Mouse (Mus musculus) liver, embryonic 13.5 days (tissue): ENCODE measurements around the gene Cutc. TPM values are rescaled to one million over a fixed set of nuclear protein-coding genes. Genes with fewer than 3 reads are reported as not detected.

ENCODE experiments used
- ATAC-seq: fragments of 200-750 bp; cut with Nextera tagmentation; 2 replicates; pipeline ENCODE4 v1.8.0; 2017; ENCODE audit warnings: low read depth, mild to moderate bottlenecking, moderate number of reproducible peaks, moderate library complexity
- DNase-seq: peaks from one replicate; pipeline ENCODE4 v3.0.0; 2022
- H3K27ac ChIP-seq: fragments of 300-500 bp; sonication (generic); 2 replicates; pipeline ENCODE4 v1.5.1; 2015; ENCODE audit warnings: moderate library complexity, mild to moderate bottlenecking, inconsistent platforms
- H3K27me3 ChIP-seq: fragments of 300-500 bp; sonication (generic); 2 replicates; pipeline ENCODE4 v1.6.1; 2015; ENCODE audit warnings: mild to moderate bottlenecking, inconsistent platforms
- H3K36me3 ChIP-seq: fragments of 300-500 bp; sonication (generic); 2 replicates; pipeline ENCODE4 v1.6.1; 2015; ENCODE audit warnings: mild to moderate bottlenecking, inconsistent platforms
- H3K4me1 ChIP-seq: fragments of 300-500 bp; sonication (generic); replicated peaks from 2 replicates; pipeline ENCODE4 v1.6.1; 2015; ENCODE audit warnings: inconsistent platforms
- H3K4me2 ChIP-seq: fragments of 300-500 bp; sonication (generic); 2 replicates; pipeline ENCODE4 v1.6.1; 2015; ENCODE audit warnings: inconsistent platforms, mild to moderate bottlenecking, moderate library complexity
- H3K4me3 ChIP-seq: fragments of 300-500 bp; sonication (generic); replicated peaks from 2 replicates; pipeline ENCODE4 v1.5.1; 2015; ENCODE audit warnings: mild to moderate bottlenecking, inconsistent platforms
- H3K9ac ChIP-seq: fragments of 300-500 bp; sonication (generic); 2 replicates; pipeline ENCODE4 v1.6.1; 2015; ENCODE audit warnings: mild to moderate bottlenecking, inconsistent platforms
- H3K9me3 ChIP-seq: fragments of 300-500 bp; sonication (generic); replicated peaks from 2 replicates; pipeline ENCODE4 v1.6.1; 2016; ENCODE audit warnings: inconsistent platforms
- WGBS: fragments of 180-500 bp; shearing (Covaris S2); methylation state at CpG from one replicate; pipeline ENCODE4 v1.1.7; 2015; ENCODE audit not compliant: insufficient replicate concordance; 5-methylcytosine and 5-hydroxymethylcytosine counted together
- polyA plus RNA-seq: library from polyadenylated mRNA; unstranded; fragments of >200 nt; fragmentation: Nextera tagmentation; extraction: Ambion mirVana; gene quantifications from 2 replicates; pipeline ENCODE4 v1.2.1, GENCODE M21; 2015

The Cutc gene
- polyA plus RNA-seq, result 14.7 and 14.8 TPM in 2 replicates

GRCm38 (mm10) chr19:43752489-43753225 lies at the start of gene Cutc, which contains the start of gene Cox15:
Gene Cutc, plus strand, starts transcription at chr19:43752996.
Gene Cox15, minus strand, starts transcription at chr19:43753000.
- WGBS, result under 1% methylated on average over 62 of the region's 62 CpGs
- Histone ChIP-seq H3K9ac (peak within 1 kb of the TSS; percentile 85), H3K27me3 (no peaks in the 10 kb centered on the region), H3K4me1 (peaks cover 32% of the 10 kb centered on the region), H3K36me3 (peaks cover 26% of the 10 kb centered on the region), H3K9me3 (no peaks in the 10 kb centered on the region), H3K4me3 (peak within 1 kb of the TSS; percentile 76), H3K27ac (peak within 1 kb of the TSS; percentile 91), H3K4me2 (peak within 1 kb of the TSS; percentile 73)
- peak; percentile 91 for ATAC-seq
- DNase-seq, result peak; percentile 92

- no peak for DNase-seq
- 75% methylated on average over 11 of the region's 11 CpGs for WGBS
- ATAC-seq, result no peak
- Histone ChIP-seq H3K9ac (no peak overlapping the region), H3K36me3 (peaks cover 32% of the 10 kb centered on the region), H3K27me3 (no peaks in the 10 kb centered on the region), H3K4me2 (no peak overlapping the region), H3K9me3 (no peaks in the 10 kb centered on the region), H3K27ac (no peak overlapping the region), H3K4me3 (no peak overlapping the region), H3K4me1 (no peaks in the 10 kb centered on the region)
These were observed 48.6 kb upstream of the Cutc start for GRCm38 (mm10) chr19:43704211-43704610.

- no peak overlapping the region for H3K9ac ChIP-seq
- no peaks in the 10 kb centered on the region for H3K4me1 ChIP-seq
- H3K36me3 ChIP-seq, result peaks cover 29% of the 10 kb centered on the region
- H3K9me3 ChIP-seq, result no peaks in the 10 kb centered on the region
- no peak overlapping the region for H3K4me3 ChIP-seq
- 82% methylated on average over 17 of the region's 17 CpGs for WGBS
- H3K4me2 ChIP-seq, result no peak overlapping the region
- H3K27me3 ChIP-seq, result no peaks in the 10 kb centered on the region
- DNase-seq, result no peak
- no peak for ATAC-seq
- no peak overlapping the region for H3K27ac ChIP-seq
These were observed 47.9 kb upstream of the Cutc start for GRCm38 (mm10) chr19:43704787-43705497.

GRCm38 (mm10) chr19:43708206-43708605 lies 44.6 kb upstream of the Cutc start:
- no peak overlapping the region for H3K9ac ChIP-seq
- ATAC-seq, result no peak
- peaks cover 17% of the 10 kb centered on the region for H3K4me1 ChIP-seq
- no peak overlapping the region for H3K4me3 ChIP-seq
- DNase-seq, result no peak
- H3K27me3 ChIP-seq, result no peaks in the 10 kb centered on the region
- no peak overlapping the region for H3K27ac ChIP-seq
- H3K4me2 ChIP-seq, result no peak overlapping the region
- WGBS, result 88% methylated on average over 7 of the region's 7 CpGs
- peaks cover 21% of the 10 kb centered on the region for H3K36me3 ChIP-seq
- no peaks in the 10 kb centered on the region for H3K9me3 ChIP-seq

DNA sequence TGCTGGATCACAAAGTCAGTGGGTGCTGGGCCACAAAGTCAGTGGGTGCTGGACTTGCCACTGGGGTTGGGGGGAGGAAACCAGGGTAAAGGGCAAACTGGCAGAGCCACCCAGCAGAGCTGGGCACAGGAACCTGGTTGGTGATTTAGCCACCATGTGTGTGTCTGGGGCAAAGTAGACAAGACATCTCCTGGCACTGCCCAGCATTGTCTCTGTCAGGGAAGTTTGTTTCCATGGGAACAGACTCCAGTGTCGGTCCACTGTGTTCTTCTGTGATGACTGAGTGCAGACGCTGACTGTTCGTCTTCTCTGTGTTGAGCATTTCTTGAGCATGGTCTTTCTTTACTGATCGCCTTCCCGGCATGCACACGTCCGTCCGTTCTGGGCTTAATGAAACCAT lies 43.5 kb upstream of the Cutc start:
- Histone ChIP-seq H3K27me3 (no peaks in the 10 kb centered on the region), H3K9me3 (no peaks in the 10 kb centered on the region), H3K27ac (no peak overlapping the region), H3K4me3 (no peak overlapping the region), H3K36me3 (peaks cover 21% of the 10 kb centered on the region), H3K9ac (no peak overlapping the region), H3K4me2 (no peak overlapping the region), H3K4me1 (peaks cover 17% of the 10 kb centered on the region)
- no peak for ATAC-seq
- DNase-seq, result no peak
- 77% methylated on average over 8 of the region's 8 CpGs for WGBS

GRCm38 (mm10) chr19:43711159-43711916 lies 41.5 kb upstream of the Cutc start:
- H3K9ac ChIP-seq, result no peak overlapping the region
- peak overlapping the region; percentile 49 for H3K4me2 ChIP-seq
- WGBS, result 27% methylated on average over 22 of the region's 22 CpGs
- H3K27ac ChIP-seq, result peak overlapping the region; percentile 63
- 0 out of 2 replicates have a peak, but pooled peaks have one; percentile 26 for ATAC-seq
- H3K4me1 ChIP-seq, result peaks cover 17% of the 10 kb centered on the region
- H3K9me3 ChIP-seq, result no peaks in the 10 kb centered on the region
- DNase-seq, result no peak
- H3K27me3 ChIP-seq, result no peaks in the 10 kb centered on the region
- peak overlapping the region; percentile 3; the same call in 1 of the 2 replicates for H3K4me3 ChIP-seq
- 0 out of 2 replicates have a peak, but pooled peaks cover 8% of the 10 kb centered on the region for H3K36me3 ChIP-seq

- H3K4me3 ChIP-seq, result no peak overlapping the region
These were observed 40.8 kb upstream of the Cutc start for GRCm38 (mm10) chr19:43711971-43712370.

DNA sequence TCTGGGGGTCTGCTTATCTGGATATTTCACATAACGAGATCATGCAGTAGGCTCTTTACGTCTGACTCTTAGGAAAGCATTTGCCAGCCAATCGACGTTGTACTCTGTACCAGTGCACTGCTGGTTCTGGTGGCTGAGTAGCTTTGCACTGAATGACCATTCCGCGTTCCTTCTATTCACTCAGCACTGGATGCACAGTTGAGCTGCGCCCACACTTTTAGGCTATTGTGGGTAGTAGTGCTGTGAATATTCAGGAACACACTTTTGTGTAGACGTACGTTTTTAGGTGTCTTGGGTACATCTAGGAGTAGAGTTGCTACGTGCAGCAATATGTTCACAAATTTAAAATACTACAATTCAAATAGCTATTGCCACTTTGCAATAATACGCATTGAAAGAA lies 32.7 kb upstream of the Cutc start:
- Histone ChIP-seq H3K9me3 (no peaks in the 10 kb centered on the region), H3K27ac (no peak overlapping the region), H3K4me1 (no peaks in the 10 kb centered on the region), H3K4me2 (no peak overlapping the region), H3K9ac (no peak overlapping the region), H3K4me3 (no peak overlapping the region), H3K27me3 (no peaks in the 10 kb centered on the region), H3K36me3 (peaks cover 27% of the 10 kb centered on the region)
- DNase-seq (no peak), ATAC-seq (no peak)
- WGBS, result 82% methylated on average over 11 of the region's 11 CpGs

More at GRCm38 (mm10) chr19:43711971-43712370, 40.8 kb upstream of the Cutc start:
- H3K4me1 ChIP-seq, result peaks cover 17% of the 10 kb centered on the region
- no peaks in the 10 kb centered on the region for H3K27me3 ChIP-seq
- H3K4me2 ChIP-seq, result no peak overlapping the region; the same call in 1 of the 2 replicates
- WGBS, result 64% methylated on average over 5 of the region's 5 CpGs
- DNase-seq (no peak), ATAC-seq (no peak)
- H3K9ac ChIP-seq, result no peak overlapping the region
- 0 out of 2 replicates have a peak, but pooled peaks cover 8% of the 10 kb centered on the region for H3K36me3 ChIP-seq
- no peaks in the 10 kb centered on the region for H3K9me3 ChIP-seq
- no peak overlapping the region for H3K27ac ChIP-seq

DNA sequence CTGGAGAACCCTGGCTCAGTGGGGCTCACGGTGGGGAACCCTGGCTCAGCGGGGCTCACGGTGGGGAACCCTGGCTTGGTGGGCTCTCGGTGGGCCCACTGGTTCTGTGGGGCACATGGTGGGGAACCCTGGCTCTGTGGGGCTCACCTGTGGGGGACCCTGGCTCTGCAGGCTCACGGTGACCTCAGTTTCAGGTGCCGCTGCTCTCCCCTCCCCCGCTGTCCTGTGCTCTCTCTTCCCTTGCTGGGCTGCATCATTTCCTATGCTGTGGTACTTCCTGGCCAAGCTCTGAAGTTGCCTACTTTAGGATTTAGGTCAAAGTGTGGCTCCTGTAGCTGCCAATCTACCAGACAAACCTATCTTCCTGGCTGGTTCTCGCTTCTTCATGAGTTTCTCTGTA lies 29.9 kb upstream of the Cutc start:
- Histone ChIP-seq H3K4me2 (no peak overlapping the region), H3K4me1 (peaks cover 9% of the 10 kb centered on the region), H3K27me3 (no peaks in the 10 kb centered on the region), H3K9me3 (no peaks in the 10 kb centered on the region), H3K27ac (no peak overlapping the region), H3K4me3 (no peak overlapping the region), H3K9ac (no peak overlapping the region), H3K36me3 (peaks cover 32% of the 10 kb centered on the region)
- no peak for ATAC-seq
- no peak for DNase-seq
- WGBS, result 59% methylated on average over 8 of the region's 8 CpGs

DNA sequence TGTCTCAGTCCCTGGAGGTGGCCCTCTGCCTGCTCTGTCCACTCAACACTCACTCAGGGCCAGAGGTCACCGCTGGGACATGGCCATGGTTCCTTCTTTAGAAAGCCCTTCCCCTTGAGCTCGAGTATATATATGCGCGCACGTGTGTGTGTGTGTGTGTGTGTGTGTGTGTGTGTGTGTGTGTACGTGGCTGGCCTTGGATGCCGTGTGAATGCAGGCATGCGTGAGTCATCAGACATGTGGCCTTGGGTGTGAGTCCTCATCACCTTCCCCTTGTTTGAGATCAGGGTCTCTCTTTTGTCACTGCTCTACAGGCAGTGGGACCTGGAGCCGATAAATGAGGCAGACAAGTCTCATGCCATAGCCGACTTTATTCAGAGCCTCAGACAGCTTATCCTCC lies 29.3 kb upstream of the Cutc start:
- no peak overlapping the region for H3K9ac ChIP-seq
- DNase-seq (no peak), ATAC-seq (no peak)
- no peak overlapping the region for H3K27ac ChIP-seq
- H3K4me3 ChIP-seq, result no peak overlapping the region
- H3K4me2 ChIP-seq, result no peak overlapping the region
- no peaks in the 10 kb centered on the region for H3K27me3 ChIP-seq
- H3K9me3 ChIP-seq, result no peaks in the 10 kb centered on the region
- 73% methylated on average over 10 of the region's 10 CpGs for WGBS
- peaks cover 9% of the 10 kb centered on the region for H3K4me1 ChIP-seq
- peaks cover 32% of the 10 kb centered on the region for H3K36me3 ChIP-seq

DNA sequence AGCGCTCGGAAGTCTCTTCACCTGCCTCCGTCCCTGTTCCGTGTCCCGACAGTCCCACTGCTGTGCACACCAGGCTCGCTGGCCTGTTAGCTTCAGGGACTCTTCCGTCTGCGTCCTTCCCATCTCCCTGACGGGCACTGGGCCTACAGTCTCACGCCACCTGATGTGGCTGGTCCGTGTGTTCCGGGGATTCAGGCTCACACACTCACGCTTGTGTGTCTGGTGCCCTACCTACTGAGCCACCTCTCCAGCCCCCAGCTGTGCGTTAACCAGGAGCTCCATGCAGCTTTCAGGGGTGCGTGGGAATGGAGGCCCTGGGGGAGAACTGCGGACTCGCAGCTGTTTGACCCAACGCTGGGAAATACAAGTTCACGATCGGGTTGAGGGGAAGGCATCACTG lies 28.6 kb upstream of the Cutc start:
- no peak overlapping the region for H3K27ac ChIP-seq
- H3K4me3 ChIP-seq, result no peak overlapping the region
- H3K9ac ChIP-seq, result no peak overlapping the region
- H3K4me1 ChIP-seq, result peaks cover 9% of the 10 kb centered on the region
- 89% methylated on average over 20 of the region's 20 CpGs for WGBS
- no peak for ATAC-seq
- no peaks in the 10 kb centered on the region for H3K9me3 ChIP-seq
- no peak overlapping the region for H3K4me2 ChIP-seq
- peaks cover 28% of the 10 kb centered on the region for H3K36me3 ChIP-seq
- no peak for DNase-seq
- H3K27me3 ChIP-seq, result no peaks in the 10 kb centered on the region
